Mouse (Mus musculus): Measurements from ENCODE around the gene Sprr2h.

GRCm38 (mm10) chr3:92364887-92365286, 20.6 kb upstream of the Sprr2h start, which contains the start of gene Sprr2f:
- TF ChIP-seq POLR2A (IDR thresholded peaks at IDR 0.05; ENCODE audit: control insufficient read depth, extremely low read depth, insufficient read depth, low read length, poor library complexity) (no peak), CTCF (IDR thresholded peaks at IDR 0.05; ENCODE audit: borderline replicate concordance, control insufficient read depth, extremely low read depth, insufficient read depth, low read length, poor library complexity) (no peak)

Data from thymus, adult 2 months (tissue).